Mouse (Mus musculus) liver, embryonic 16.5 days (tissue): ENCODE measurements around the gene Slc39a8. TPM values are rescaled to one million over a fixed set of nuclear protein-coding genes. Genes with fewer than 3 reads are reported as not detected.
A peak's percentile ranks its signal among the peaks of the same experiment; 100 is the strongest.

ENCODE experiments used
- ATAC-seq: fragments of 200-750 bp; cut with Nextera tagmentation; 2 replicates; pipeline ENCODE4 v1.8.0; 2017; ENCODE audit warnings: low read depth, mild to moderate bottlenecking, moderate number of reproducible peaks, moderate library complexity
- H3K27ac ChIP-seq: fragments of 300-500 bp; sonication (generic); 2 replicates; pipeline ENCODE4 v1.5.1; 2014; ENCODE audit warnings: mild to moderate bottlenecking, low read length
- H3K27me3 ChIP-seq: fragments of 300-500 bp; sonication (generic); 2 replicates; pipeline ENCODE4 v1.6.1; 2014; ENCODE audit warnings: low read depth, low read length, mixed read lengths; ENCODE audit not compliant: control insufficient read depth, insufficient read depth
- H3K36me3 ChIP-seq: fragments of 300-500 bp; sonication (generic); 2 replicates; pipeline ENCODE4 v1.6.1; 2014; ENCODE audit warnings: mild to moderate bottlenecking; ENCODE audit not compliant: control insufficient read depth, insufficient read depth
- H3K4me1 ChIP-seq: fragments of 300-500 bp; sonication (generic); 2 replicates; pipeline ENCODE4 v1.6.1; 2014; ENCODE audit warnings: low read depth, low read length, mixed read lengths; ENCODE audit not compliant: control insufficient read depth
- H3K4me2 ChIP-seq: fragments of 300-500 bp; sonication (generic); 2 replicates; pipeline ENCODE4 v1.6.1; 2014; ENCODE audit warnings: low read depth, low read length, mixed read lengths
- H3K4me3 ChIP-seq: fragments of 300-500 bp; sonication (generic); 2 replicates; pipeline ENCODE4 v1.5.1; 2014; ENCODE audit warnings: low read depth, mild to moderate bottlenecking, low read length
- H3K9ac ChIP-seq: fragments of 300-500 bp; sonication (generic); 2 replicates; pipeline ENCODE4 v1.6.1; 2014; ENCODE audit warnings: low read depth, low read length
- H3K9me3 ChIP-seq: fragments of 300-500 bp; sonication (generic); replicated peaks from 2 replicates; pipeline ENCODE4 v1.6.1; 2016; ENCODE audit warnings: low read length; ENCODE audit not compliant: control insufficient read depth
- WGBS: fragments of 180-500 bp; shearing (Covaris S2); extraction: QIAGEN DNeasy Blood & Tissue Kit; methylation state at CpG from one replicate; pipeline ENCODE4 v1.1.7; 2014; ENCODE audit not compliant: insufficient replicate concordance; 5-methylcytosine and 5-hydroxymethylcytosine counted together
- polyA plus RNA-seq: library from polyadenylated mRNA; unstranded; fragments of >200 nt; fragmentation: Nextera tagmentation; extraction: Ambion mirVana; gene quantifications from 2 replicates; pipeline ENCODE4 v1.2.1, GENCODE M21; 2015

Slc39a8 gene
- polyA plus RNA-seq: 31.5 and 33.8 TPM in 2 replicates

GRCm38 (mm10) chr3:135825016-135825753 lies at the start of gene Slc39a8:
TSS of gene Slc39a8 (plus strand) at chr3:135825279.
- peaks cover 24% of the 10 kb centered on the region for H3K4me1 ChIP-seq
- no peaks in the 10 kb centered on the region for H3K27me3 ChIP-seq
- H3K9ac ChIP-seq: peak within 1 kb of the TSS; percentile 89
- no peaks in the 10 kb centered on the region for H3K9me3 ChIP-seq
- peak within 1 kb of the TSS; percentile 91 for H3K4me3 ChIP-seq
- H3K4me2 ChIP-seq: peak within 1 kb of the TSS; percentile 99
- peak within 1 kb of the TSS; percentile 96 for H3K27ac ChIP-seq
- peak; percentile 91 for ATAC-seq
- no peaks in the 10 kb centered on the region for H3K36me3 ChIP-seq
- 1% methylated on average over 22 of the region's 22 CpGs for WGBS

GRCm38 (mm10) chr3:135785065-135785464 lies 40.0 kb upstream of the Slc39a8 start:
- 52% methylated on average over 7 of the region's 7 CpGs for WGBS
- no peak for ATAC-seq
- Histone ChIP-seq H3K9me3 (no peaks in the 10 kb centered on the region), H3K27ac (no peak overlapping the region), H3K4me2 (no peak overlapping the region), H3K9ac (no peak overlapping the region), H3K27me3 (no peaks in the 10 kb centered on the region), H3K36me3 (no peaks in the 10 kb centered on the region), H3K4me1 (no peaks in the 10 kb centered on the region), H3K4me3 (no peak overlapping the region)

DNA sequence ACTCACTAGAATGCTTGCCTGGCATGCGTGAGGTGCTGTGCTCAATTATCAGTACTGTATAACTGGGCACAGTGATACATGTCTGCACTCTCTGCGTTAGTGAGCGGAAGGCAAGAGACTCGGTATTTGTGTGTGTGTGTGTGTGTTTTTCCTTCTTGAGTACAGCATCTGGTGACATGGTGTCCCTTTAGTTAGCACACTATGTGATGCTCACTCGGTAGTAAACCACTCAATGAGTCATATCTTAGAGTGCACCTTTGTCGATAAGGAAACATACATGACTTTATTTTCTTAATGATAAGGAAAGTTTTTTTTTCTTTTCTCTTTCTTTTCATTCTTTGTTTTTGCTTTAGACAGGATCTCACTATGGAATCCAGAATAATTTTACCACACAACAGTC lies 29.0 kb upstream of the Slc39a8 start:
- no peaks in the 10 kb centered on the region for H3K9me3 ChIP-seq
- no peak for ATAC-seq
- no peaks in the 10 kb centered on the region for H3K27me3 ChIP-seq
- H3K4me1 ChIP-seq: no peaks in the 10 kb centered on the region
- no peak overlapping the region for H3K4me2 ChIP-seq
- no peak overlapping the region for H3K27ac ChIP-seq
- no peak overlapping the region for H3K4me3 ChIP-seq
- no peaks in the 10 kb centered on the region for H3K36me3 ChIP-seq
- WGBS: 74% methylated on average over 6 of the region's 6 CpGs
- no peak overlapping the region for H3K9ac ChIP-seq

- H3K36me3 ChIP-seq: no peaks in the 10 kb centered on the region
- H3K4me2 ChIP-seq: no peak overlapping the region
- H3K4me1 ChIP-seq: no peaks in the 10 kb centered on the region
- no peaks in the 10 kb centered on the region for H3K9me3 ChIP-seq
- 66% methylated on average over 3 of the region's 3 CpGs for WGBS
- H3K27me3 ChIP-seq: no peaks in the 10 kb centered on the region
- no peak overlapping the region for H3K4me3 ChIP-seq
- ATAC-seq: peak; percentile 71
- no peak overlapping the region for H3K9ac ChIP-seq
- no peak overlapping the region for H3K27ac ChIP-seq
Observed at GRCm38 (mm10) chr3:135798241-135798640, 26.8 kb upstream of the Slc39a8 start.

- H3K4me2 ChIP-seq: no peak overlapping the region
- H3K4me3 ChIP-seq: no peak overlapping the region
- H3K27me3 ChIP-seq: no peaks in the 10 kb centered on the region
- H3K36me3 ChIP-seq: no peaks in the 10 kb centered on the region
- 50% methylated on average over 1 of the region's 1 CpGs for WGBS
- no peak overlapping the region for H3K27ac ChIP-seq
- H3K9ac ChIP-seq: no peak overlapping the region
- H3K4me1 ChIP-seq: no peaks in the 10 kb centered on the region
- no peak for ATAC-seq
- H3K9me3 ChIP-seq: no peaks in the 10 kb centered on the region
Observed at GRCm38 (mm10) chr3:135798665-135799064, 26.4 kb upstream of the Slc39a8 start.

DNA sequence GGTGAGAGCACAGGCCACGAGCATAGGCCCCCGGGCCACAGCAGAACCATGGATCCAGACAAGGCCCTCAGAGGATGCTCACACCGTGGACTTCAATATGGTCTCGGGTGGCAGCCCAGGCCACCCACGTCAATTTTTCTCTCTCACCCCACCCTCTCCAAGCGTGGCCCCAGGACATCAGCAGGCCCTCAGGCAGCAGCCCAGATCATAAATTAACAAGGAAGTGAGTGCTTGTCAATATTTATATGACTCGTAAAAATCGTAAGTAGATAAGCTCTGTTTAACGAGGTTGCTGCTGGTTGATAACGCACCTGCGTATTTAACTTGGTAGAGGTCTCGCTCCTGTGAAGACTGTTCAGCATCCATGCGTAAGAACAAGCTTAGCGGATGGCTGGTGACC lies 10.4 kb upstream of the Slc39a8 start:
- H3K9me3 ChIP-seq: no peaks in the 10 kb centered on the region
- no peak overlapping the region for H3K27ac ChIP-seq
- no peak overlapping the region for H3K9ac ChIP-seq
- no peak overlapping the region for H3K4me3 ChIP-seq
- no peaks in the 10 kb centered on the region for H3K36me3 ChIP-seq
- H3K4me1 ChIP-seq: no peaks in the 10 kb centered on the region
- H3K4me2 ChIP-seq: no peak overlapping the region
- WGBS: 70% methylated on average over 14 of the region's 14 CpGs
- no peak for ATAC-seq
- no peaks in the 10 kb centered on the region for H3K27me3 ChIP-seq

- 65% methylated on average over 5 of the region's 5 CpGs for WGBS
- ATAC-seq: no peak
Observed at GRCm38 (mm10) chr3:135815973-135816727, 8.9 kb upstream of the Slc39a8 start.

DNA sequence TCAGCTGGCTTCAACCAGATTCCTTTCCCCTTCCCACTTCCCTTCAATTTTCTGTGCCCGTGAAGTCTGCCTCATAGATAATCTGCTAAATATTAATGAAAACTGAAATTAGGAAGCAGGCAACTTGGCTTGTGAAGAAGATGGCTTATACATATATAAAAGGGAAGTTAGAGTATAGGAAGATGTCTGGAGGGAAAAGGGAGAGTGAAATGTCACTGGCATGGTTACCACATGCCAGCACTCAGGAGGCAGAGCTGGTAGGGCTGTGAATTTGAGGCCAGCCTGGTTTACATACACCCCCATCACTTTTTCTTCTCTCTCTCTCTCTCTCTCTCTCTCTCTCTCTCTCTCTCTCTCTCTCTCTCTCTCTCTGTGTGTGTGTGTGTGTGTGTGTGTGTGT lies 8.0 kb upstream of the Slc39a8 start:
- no peaks in the 10 kb centered on the region for H3K27me3 ChIP-seq
- no peak for ATAC-seq
- H3K27ac ChIP-seq: no peak overlapping the region
- H3K36me3 ChIP-seq: no peaks in the 10 kb centered on the region
- H3K4me2 ChIP-seq: no peak overlapping the region
- H3K9me3 ChIP-seq: no peaks in the 10 kb centered on the region
- no peak overlapping the region for H3K4me3 ChIP-seq
- no peaks in the 10 kb centered on the region for H3K4me1 ChIP-seq
- no peak overlapping the region for H3K9ac ChIP-seq
- 42% methylated on average over 1 of the region's 1 CpGs for WGBS

More at GRCm38 (mm10) chr3:135815973-135816727, 8.9 kb upstream of the Slc39a8 start:
- Histone ChIP-seq H3K36me3 (no peaks in the 10 kb centered on the region), H3K27me3 (no peaks in the 10 kb centered on the region), H3K4me2 (no peak overlapping the region), H3K4me3 (no peak overlapping the region), H3K9me3 (no peaks in the 10 kb centered on the region), H3K27ac (no peak overlapping the region), H3K9ac (no peak overlapping the region), H3K4me1 (no peaks in the 10 kb centered on the region)

DNA sequence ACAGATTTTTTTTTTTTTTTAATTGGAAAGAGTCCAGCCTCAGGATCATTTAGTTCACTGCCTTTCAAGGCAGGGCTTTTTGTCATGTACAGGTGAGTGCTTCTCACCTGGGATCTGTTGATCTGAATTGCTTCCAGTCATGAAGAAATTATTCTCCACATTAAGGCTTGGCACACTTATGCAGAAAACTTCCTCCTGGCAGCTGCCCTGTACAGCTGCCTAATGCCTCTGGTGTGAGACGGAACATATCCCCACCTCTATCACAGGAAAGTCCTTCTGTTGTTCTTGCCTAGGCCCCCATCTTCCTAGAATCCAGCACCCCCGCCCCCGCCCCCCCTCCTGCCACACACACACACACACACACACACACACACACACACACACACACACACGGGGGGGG lies 643 bp upstream of the Slc39a8 start:
- Histone ChIP-seq H3K27ac (no peak overlapping the region), H3K4me3 (peak overlapping the region; percentile 91), H3K4me2 (peak overlapping the region; percentile 99), H3K4me1 (peaks cover 24% of the 10 kb centered on the region), H3K36me3 (no peaks in the 10 kb centered on the region), H3K27me3 (no peaks in the 10 kb centered on the region), H3K9me3 (no peaks in the 10 kb centered on the region), H3K9ac (peak overlapping the region; percentile 72)
- WGBS: 13% methylated on average over 3 of the region's 4 CpGs
- no peak for ATAC-seq
